Mouse (Mus musculus) urinary bladder, adult 18-20 months (tissue): ENCODE measurements at regions not wholly inside any gene's neighbourhood (a gene's known extent, or its start where the extent isn't known, plus 50 kb on each side); places are given as distances from the start of the nearest gene placed in this dataset.
"Not testable (repeated sequence)": the region's sequence is repeated elsewhere in the genome, so short reads cannot be mapped to it uniquely, and the experiment has no call there.

Source experiments
- DNase-seq, 2 experiments: peaks; one replicate each; pipeline ENCODE4 v3.0.0; 2022; ENCODE audit warnings: low spot score in 2 of 2, mixed read lengths in 2 of 2

GRCm38 (mm10) chr5:14309981-14310380 is 204.7 kb upstream of the Pclo start:
- no peak for DNase-seq

- DNase-seq, result no peak
These were observed 203.0 kb upstream of the Pclo start for GRCm38 (mm10) chr5:14311729-14312128.

GRCm38 (mm10) chr5:14320216-14320615 is 194.5 kb upstream of the Pclo start:
- no peak for DNase-seq

- no peak for DNase-seq
These were observed 192.7 kb upstream of the Pclo start for GRCm38 (mm10) chr5:14322000-14322399.

GRCm38 (mm10) chr5:14360446-14360845 is 154.3 kb upstream of the Pclo start:
- no peak for DNase-seq

- DNase-seq, result peak; percentile 0 to 28
These were observed 125.4 kb upstream of the Pclo start for GRCm38 (mm10) chr5:14389184-14389890.

GRCm38 (mm10) chr5:14391793-14392192 is 122.9 kb upstream of the Pclo start:
- no peak for DNase-seq

GRCm38 (mm10) chr5:14403381-14403780 is 111.3 kb upstream of the Pclo start:
- DNase-seq, result not testable (repeated sequence)

GRCm38 (mm10) chr5:14404344-14404743 is 110.4 kb upstream of the Pclo start:
- no peak for DNase-seq

- DNase-seq, result no peak
These were observed 99.4 kb upstream of the Pclo start for GRCm38 (mm10) chr5:14415234-14415862.

GRCm38 (mm10) chr5:14453082-14453481 is 61.6 kb upstream of the Pclo start:
- DNase-seq, result no peak
